Mouse (Mus musculus): ENCODE data around the gene Csnk1e.

GRCm38 (mm10) chr15:79503438-79503837 lies 48.1 kb upstream of the Csnk1e start:
- no peak for TF ChIP-seq CTCF (IDR thresholded peaks at IDR 0.05; ENCODE audit: extremely low read depth, insufficient read length, insufficient replicate concordance, low read depth, low read length)
- no peak for TF ChIP-seq POLR2A (IDR thresholded peaks at IDR 0.05; ENCODE audit: low read depth, low read length)
